Mouse (Mus musculus) liver, embryonic 15.5 days (tissue): Measurements from ENCODE around the gene Usp38. TPM values are rescaled to one million over a fixed set of nuclear protein-coding genes. Genes with fewer than 3 reads are reported as not detected.

Experiments
- ATAC-seq: fragments of 200-750 bp; cut with Nextera tagmentation; 2 replicates; pipeline ENCODE4 v1.8.0; 2017; ENCODE audit warnings: moderate number of reproducible peaks, mild to moderate bottlenecking, moderate library complexity; ENCODE audit not compliant: insufficient read depth
- H3K27ac ChIP-seq: fragments of 300-500 bp; sonication (generic); replicated peaks from 2 replicates; pipeline ENCODE4 v1.5.1; 2015; ENCODE audit warnings: mild to moderate bottlenecking, inconsistent platforms
- H3K27me3 ChIP-seq: fragments of 300-500 bp; sonication (generic); 2 replicates; pipeline ENCODE4 v1.6.1; 2015; ENCODE audit warnings: mild to moderate bottlenecking, inconsistent platforms
- H3K36me3 ChIP-seq: fragments of 300-500 bp; sonication (generic); replicated peaks from 2 replicates; pipeline ENCODE4 v1.6.1; 2015; ENCODE audit warnings: moderate library complexity, mild to moderate bottlenecking, inconsistent platforms
- H3K4me1 ChIP-seq: fragments of 300-500 bp; sonication (generic); replicated peaks from 2 replicates; pipeline ENCODE4 v1.6.1; 2015; ENCODE audit warnings: inconsistent platforms
- H3K4me2 ChIP-seq: fragments of 300-500 bp; sonication (generic); 2 replicates; pipeline ENCODE4 v1.6.1; 2015; ENCODE audit warnings: moderate library complexity, mild to moderate bottlenecking, inconsistent platforms
- H3K4me3 ChIP-seq: fragments of 300-500 bp; sonication (generic); replicated peaks from 2 replicates; pipeline ENCODE4 v1.5.1; 2015; ENCODE audit warnings: mild to moderate bottlenecking, inconsistent platforms
- H3K9ac ChIP-seq: fragments of 300-500 bp; sonication (generic); 2 replicates; pipeline ENCODE4 v1.6.1; 2015; ENCODE audit warnings: moderate library complexity, mild to moderate bottlenecking, inconsistent platforms
- H3K9me3 ChIP-seq: fragments of 300-500 bp; sonication (generic); replicated peaks from 2 replicates; pipeline ENCODE4 v1.6.1; 2016; ENCODE audit warnings: inconsistent platforms
- WGBS: fragments of 180-500 bp; shearing (Covaris S2); methylation state at CpG from one replicate; pipeline ENCODE4 v1.1.7; 2015; ENCODE audit warnings: mixed read lengths; ENCODE audit not compliant: insufficient replicate concordance; 5-methylcytosine and 5-hydroxymethylcytosine counted together
- polyA plus RNA-seq: library from polyadenylated mRNA; unstranded; fragments of >200 nt; fragmentation: Nextera tagmentation; extraction: Ambion mirVana; gene quantifications from 2 replicates; pipeline ENCODE4 v1.2.1, GENCODE M21; 2015

The Usp38 gene
- polyA plus RNA-seq, 1 experiment from 2014 or later: 9.4 TPM

GRCm38 (mm10) chr8:80996632-80997031 is 18.1 kb downstream of the Usp38 start:
- Histone ChIP-seq H3K9me3 (no peaks in the 10 kb centered on the region), H3K9ac (no peak overlapping the region), H3K4me1 (no peaks in the 10 kb centered on the region), H3K4me2 (no peak overlapping the region), H3K27me3 (no peaks in the 10 kb centered on the region), H3K4me3 (no peak overlapping the region), H3K27ac (no peak overlapping the region), H3K36me3 (peaks cover 84% of the 10 kb centered on the region)
- no peak for ATAC-seq
- 11% methylated on average over 1 of the region's 1 CpGs for WGBS

- ATAC-seq: no peak
Measured at GRCm38 (mm10) chr8:80991937-80992336, 22.8 kb downstream of the Usp38 start.

GRCm38 (mm10) chr8:80982829-80983228 is 31.9 kb downstream of the Usp38 start:
- H3K4me1 ChIP-seq: no peaks in the 10 kb centered on the region
- H3K9ac ChIP-seq: no peak overlapping the region
- H3K27ac ChIP-seq: no peak overlapping the region
- ATAC-seq: no peak
- H3K9me3 ChIP-seq: no peaks in the 10 kb centered on the region
- WGBS: 66% methylated on average over 4 of the region's 4 CpGs
- peaks cover 67% of the 10 kb centered on the region for H3K36me3 ChIP-seq
- no peak overlapping the region for H3K4me3 ChIP-seq
- no peaks in the 10 kb centered on the region for H3K27me3 ChIP-seq
- H3K4me2 ChIP-seq: no peak overlapping the region

More at GRCm38 (mm10) chr8:80991937-80992336, 22.8 kb downstream of the Usp38 start:
- Histone ChIP-seq H3K9me3 (no peaks in the 10 kb centered on the region), H3K27me3 (no peaks in the 10 kb centered on the region), H3K4me2 (no peak overlapping the region), H3K27ac (no peak overlapping the region), H3K9ac (no peak overlapping the region), H3K4me1 (no peaks in the 10 kb centered on the region), H3K4me3 (no peak overlapping the region), H3K36me3 (peaks cover 83% of the 10 kb centered on the region)
- 64% methylated on average over 3 of the region's 3 CpGs for WGBS

GRCm38 (mm10) chr8:80981696-80982095 is 33.0 kb downstream of the Usp38 start:
- H3K4me3 ChIP-seq: no peak overlapping the region
- H3K4me1 ChIP-seq: no peaks in the 10 kb centered on the region
- H3K27me3 ChIP-seq: no peaks in the 10 kb centered on the region
- 62% methylated on average over 9 of the region's 9 CpGs for WGBS
- H3K27ac ChIP-seq: no peak overlapping the region
- ATAC-seq: no peak
- peaks cover 63% of the 10 kb centered on the region for H3K36me3 ChIP-seq
- H3K9me3 ChIP-seq: no peaks in the 10 kb centered on the region
- no peak overlapping the region for H3K9ac ChIP-seq
- no peak overlapping the region for H3K4me2 ChIP-seq

- no peaks in the 10 kb centered on the region for H3K27me3 ChIP-seq
- ATAC-seq: no peak
- no peaks in the 10 kb centered on the region for H3K4me1 ChIP-seq
- no peaks in the 10 kb centered on the region for H3K9me3 ChIP-seq
- H3K4me2 ChIP-seq: no peak overlapping the region
- H3K9ac ChIP-seq: no peak overlapping the region
- H3K4me3 ChIP-seq: no peak overlapping the region
- peaks cover 48% of the 10 kb centered on the region for H3K36me3 ChIP-seq
- H3K27ac ChIP-seq: no peak overlapping the region
- 82% methylated on average over 4 of the region's 4 CpGs for WGBS
Measured at GRCm38 (mm10) chr8:80980063-80980462, 34.7 kb downstream of the Usp38 start.

GRCm38 (mm10) chr8:80977231-80977630 is 37.5 kb downstream of the Usp38 start:
- Histone ChIP-seq H3K27me3 (no peaks in the 10 kb centered on the region), H3K9ac (no peak overlapping the region), H3K9me3 (no peaks in the 10 kb centered on the region), H3K4me3 (no peak overlapping the region), H3K4me1 (no peaks in the 10 kb centered on the region), H3K36me3 (peaks cover 27% of the 10 kb centered on the region), H3K4me2 (no peak overlapping the region), H3K27ac (no peak overlapping the region)
- WGBS: 54% methylated on average over 1 of the region's 1 CpGs
- no peak for ATAC-seq

GRCm38 (mm10) chr8:80971150-80971549 is 43.6 kb downstream of the Usp38 start:
- Histone ChIP-seq H3K9me3 (no peaks in the 10 kb centered on the region), H3K27ac (no peak overlapping the region), H3K4me2 (no peak overlapping the region), H3K27me3 (no peaks in the 10 kb centered on the region), H3K4me3 (no peak overlapping the region), H3K9ac (no peak overlapping the region), H3K4me1 (no peaks in the 10 kb centered on the region), H3K36me3 (no peaks in the 10 kb centered on the region)
- 74% methylated on average over 9 of the region's 9 CpGs for WGBS
- no peak for ATAC-seq

GRCm38 (mm10) chr8:80970000-80970685 is 44.6 kb downstream of the Usp38 start:
- Histone ChIP-seq H3K4me3 (no peak overlapping the region), H3K36me3 (no peaks in the 10 kb centered on the region), H3K27me3 (no peaks in the 10 kb centered on the region), H3K27ac (no peak overlapping the region), H3K4me2 (no peak overlapping the region), H3K4me1 (no peaks in the 10 kb centered on the region), H3K9me3 (no peaks in the 10 kb centered on the region), H3K9ac (no peak overlapping the region)
- WGBS: 71% methylated on average over 11 of the region's 11 CpGs
- ATAC-seq: no peak

GRCm38 (mm10) chr8:80969423-80969822 is 45.3 kb downstream of the Usp38 start:
- no peak for ATAC-seq
- WGBS: 51% methylated on average over 5 of the region's 5 CpGs

GRCm38 (mm10) chr8:80963095-80963494 is 51.6 kb downstream of the Usp38 start:
- H3K36me3 ChIP-seq: no peaks in the 10 kb centered on the region
- no peaks in the 10 kb centered on the region for H3K4me1 ChIP-seq
- no peak overlapping the region for H3K4me3 ChIP-seq
- 77% methylated on average over 3 of the region's 3 CpGs for WGBS
- H3K9ac ChIP-seq: no peak overlapping the region
- no peak for ATAC-seq
- no peaks in the 10 kb centered on the region for H3K9me3 ChIP-seq
- H3K27me3 ChIP-seq: no peaks in the 10 kb centered on the region
- H3K27ac ChIP-seq: no peak overlapping the region
- H3K4me2 ChIP-seq: no peak overlapping the region

More at GRCm38 (mm10) chr8:80969423-80969822, 45.3 kb downstream of the Usp38 start:
- no peak overlapping the region for H3K27ac ChIP-seq
- no peaks in the 10 kb centered on the region for H3K4me1 ChIP-seq
- H3K36me3 ChIP-seq: no peaks in the 10 kb centered on the region
- no peak overlapping the region for H3K4me2 ChIP-seq
- no peaks in the 10 kb centered on the region for H3K9me3 ChIP-seq
- no peaks in the 10 kb centered on the region for H3K27me3 ChIP-seq
- no peak overlapping the region for H3K4me3 ChIP-seq
- H3K9ac ChIP-seq: no peak overlapping the region

- no peak for ATAC-seq
- Histone ChIP-seq H3K4me3 (no peak overlapping the region), H3K9ac (no peak overlapping the region), H3K36me3 (no peaks in the 10 kb centered on the region), H3K9me3 (no peaks in the 10 kb centered on the region), H3K4me1 (no peaks in the 10 kb centered on the region), H3K27me3 (no peaks in the 10 kb centered on the region), H3K27ac (no peak overlapping the region), H3K4me2 (no peak overlapping the region)
- 73% methylated on average over 5 of the region's 5 CpGs for WGBS
Measured at GRCm38 (mm10) chr8:80962592-80962983, 52.1 kb downstream of the Usp38 start.
